Mouse (Mus musculus): ENCODE data around the gene Lsr. TPM values are rescaled to one million over a fixed set of nuclear protein-coding genes. Genes with fewer than 3 reads are reported as not detected.

The Lsr gene
- total and polyA plus RNA-seq, 2 experiments from 2014 or later = 23.9 to 30.3 TPM

DNA sequence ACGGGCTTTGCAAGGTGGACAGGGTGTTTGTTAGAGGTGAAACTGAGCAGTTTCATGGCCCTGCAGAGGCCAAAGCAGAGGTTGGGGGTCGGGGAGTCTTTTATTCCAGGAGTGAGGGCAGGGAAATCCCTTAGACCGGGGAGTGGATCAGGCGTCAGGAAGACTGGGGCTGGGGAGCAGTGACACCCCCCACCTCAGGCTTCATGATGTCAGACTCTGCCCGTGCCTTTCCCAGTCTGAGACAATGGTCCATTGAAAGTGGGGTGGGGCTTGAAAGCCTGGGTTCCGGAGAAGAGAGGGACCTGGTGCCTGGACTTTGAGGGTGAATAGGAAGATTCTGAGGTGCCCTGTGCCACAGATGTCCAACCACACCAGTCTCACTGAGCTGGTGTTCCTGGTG lies 56.6 kb downstream of the Lsr start:
- Histone ChIP-seq H3K27me3 (ENCODE audit: insufficient read depth, low read length) (no peaks in the 10 kb centered on the region), H3K27ac (ENCODE audit: low read depth, low read length) (no peak overlapping the region), H3K9ac (replicated peaks; ENCODE audit: low read length, poor library complexity, severe bottlenecking) (no peak overlapping the region), H3K36me3 (ENCODE audit: insufficient read depth, low read length) (no peaks in the 10 kb centered on the region), H3K4me1 (ENCODE audit: insufficient read depth, low read length) (no peaks in the 10 kb centered on the region), H3K4me2 (ENCODE audit: low read depth, low read length, poor library complexity, severe bottlenecking) (no peak overlapping the region), H3K4me3 (ENCODE audit: low read depth, low read length) (no peak overlapping the region), H3K9me3 (ENCODE audit: low read length) (no peaks in the 10 kb centered on the region)
- no peak for TF ChIP-seq CTCF (IDR thresholded peaks at IDR 0.05)
- WGBS = 17% methylated on average over 6 of the region's 6 CpGs
- DNase-seq (ENCODE audit: low spot score) (no peak), ATAC-seq (ENCODE audit: low FRiP score) (no peak)

DNA sequence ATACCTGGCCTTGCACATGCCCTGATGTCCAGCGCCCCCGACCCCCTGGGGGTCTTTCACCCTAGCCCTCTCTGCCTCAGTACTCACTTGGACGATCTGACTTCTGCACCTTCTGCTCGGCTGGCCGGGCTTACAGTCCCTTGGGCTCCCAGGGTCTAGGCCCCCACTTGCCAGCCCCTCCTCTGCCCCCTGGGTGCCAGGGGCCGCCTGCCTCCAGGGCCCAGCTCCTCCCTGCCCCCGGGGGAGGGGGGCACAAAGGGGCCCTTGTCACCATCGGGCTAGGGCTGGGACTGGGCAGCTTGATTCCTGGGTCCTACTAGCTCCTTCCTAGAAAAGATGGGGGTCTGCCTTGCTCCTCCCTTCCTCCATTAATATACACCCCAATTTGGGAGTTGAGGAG lies 58.5 kb downstream of the Lsr start, which contains the start of gene Mag:
Gene Mag, minus strand, starts transcription at position 142 of the 400 bp plus-strand sequence.
- H3K4me3 ChIP-seq (ENCODE audit: low read depth, low read length) = no peak within 1 kb of the TSS
- H3K36me3 ChIP-seq (ENCODE audit: insufficient read depth, low read length) = no peaks in the 10 kb centered on the region
- DNase-seq (ENCODE audit: low spot score) (no peak), ATAC-seq (ENCODE audit: low FRiP score) (no peak)
- no peaks in the 10 kb centered on the region for H3K4me1 ChIP-seq (ENCODE audit: insufficient read depth, low read length)
- H3K4me2 ChIP-seq (ENCODE audit: low read depth, low read length, poor library complexity, severe bottlenecking) = no peak within 1 kb of the TSS
- TF ChIP-seq CTCF (IDR thresholded peaks at IDR 0.05) = no peak
- H3K9ac ChIP-seq (replicated peaks; ENCODE audit: low read length, poor library complexity, severe bottlenecking) = no peak within 1 kb of the TSS
- WGBS = 76% methylated on average over 8 of the region's 8 CpGs
- no peak within 1 kb of the TSS for H3K27ac ChIP-seq (ENCODE audit: low read depth, low read length)
- H3K27me3 ChIP-seq (ENCODE audit: insufficient read depth, low read length) = no peaks in the 10 kb centered on the region
- no peaks in the 10 kb centered on the region for H3K9me3 ChIP-seq (ENCODE audit: low read length)

DNA sequence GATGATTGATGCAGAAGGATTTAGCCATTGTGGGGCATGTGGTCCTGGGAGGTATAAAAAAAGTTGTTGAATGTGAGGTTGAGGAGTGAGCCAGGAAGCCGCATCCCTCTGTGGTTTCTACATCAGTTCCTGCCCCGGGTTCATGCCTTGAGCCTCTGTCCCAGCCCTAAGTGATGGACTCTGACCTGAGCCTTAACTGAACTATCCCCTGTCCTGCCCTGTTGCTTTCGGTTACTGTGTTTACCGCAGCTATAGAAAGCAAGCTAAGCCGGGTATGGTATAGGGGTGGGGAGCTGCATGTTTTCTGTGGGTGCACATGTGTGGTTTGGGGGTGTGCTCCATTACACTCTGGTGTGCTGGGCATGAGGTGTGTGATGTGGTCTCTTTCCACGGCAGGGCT lies 63.5 kb downstream of the Lsr start:
- no peak for ATAC-seq (ENCODE audit: low FRiP score)
- Histone ChIP-seq H3K4me2 (ENCODE audit: low read depth, low read length, poor library complexity, severe bottlenecking) (no peak overlapping the region), H3K9me3 (ENCODE audit: low read length) (no peaks in the 10 kb centered on the region), H3K36me3 (ENCODE audit: insufficient read depth, low read length) (no peaks in the 10 kb centered on the region), H3K27me3 (ENCODE audit: insufficient read depth, low read length) (no peaks in the 10 kb centered on the region), H3K4me3 (ENCODE audit: low read depth, low read length) (no peak overlapping the region), H3K27ac (ENCODE audit: low read depth, low read length) (no peak overlapping the region), H3K4me1 (ENCODE audit: insufficient read depth, low read length) (no peaks in the 10 kb centered on the region), H3K9ac (replicated peaks; ENCODE audit: low read length, poor library complexity, severe bottlenecking) (no peak overlapping the region)
- no peak for DNase-seq (ENCODE audit: low spot score)
- no peak for TF ChIP-seq CTCF (IDR thresholded peaks at IDR 0.05)
- WGBS = 78% methylated on average over 6 of the region's 6 CpGs

DNA sequence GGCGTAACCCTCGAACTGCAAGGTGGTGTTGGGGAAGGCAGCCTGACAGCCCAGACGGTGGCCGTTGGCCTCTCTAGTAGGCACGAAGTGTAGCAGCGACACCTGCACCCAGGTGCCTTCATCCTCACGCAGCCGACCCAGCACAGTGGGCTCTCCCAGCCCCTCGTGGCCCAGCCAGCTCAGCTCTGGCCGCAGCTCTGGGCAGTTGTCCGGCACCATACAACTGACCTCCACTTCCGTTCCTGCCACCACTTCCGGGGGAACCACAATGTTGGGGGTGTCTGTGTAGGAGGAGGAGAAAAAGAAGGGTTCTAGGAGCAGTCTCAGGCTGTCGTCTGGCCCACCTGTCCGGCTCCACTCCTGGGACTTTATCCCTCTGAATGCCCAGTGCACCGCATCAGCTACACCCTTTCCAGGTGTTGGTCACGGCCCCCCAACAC lies 64.3 kb downstream of the Lsr start:
- ATAC-seq (ENCODE audit: low FRiP score) = 0 out of 2 replicates have a peak, but pooled peaks have one; percentile 34
- DNase-seq (ENCODE audit: low spot score) = no peak

DNA sequence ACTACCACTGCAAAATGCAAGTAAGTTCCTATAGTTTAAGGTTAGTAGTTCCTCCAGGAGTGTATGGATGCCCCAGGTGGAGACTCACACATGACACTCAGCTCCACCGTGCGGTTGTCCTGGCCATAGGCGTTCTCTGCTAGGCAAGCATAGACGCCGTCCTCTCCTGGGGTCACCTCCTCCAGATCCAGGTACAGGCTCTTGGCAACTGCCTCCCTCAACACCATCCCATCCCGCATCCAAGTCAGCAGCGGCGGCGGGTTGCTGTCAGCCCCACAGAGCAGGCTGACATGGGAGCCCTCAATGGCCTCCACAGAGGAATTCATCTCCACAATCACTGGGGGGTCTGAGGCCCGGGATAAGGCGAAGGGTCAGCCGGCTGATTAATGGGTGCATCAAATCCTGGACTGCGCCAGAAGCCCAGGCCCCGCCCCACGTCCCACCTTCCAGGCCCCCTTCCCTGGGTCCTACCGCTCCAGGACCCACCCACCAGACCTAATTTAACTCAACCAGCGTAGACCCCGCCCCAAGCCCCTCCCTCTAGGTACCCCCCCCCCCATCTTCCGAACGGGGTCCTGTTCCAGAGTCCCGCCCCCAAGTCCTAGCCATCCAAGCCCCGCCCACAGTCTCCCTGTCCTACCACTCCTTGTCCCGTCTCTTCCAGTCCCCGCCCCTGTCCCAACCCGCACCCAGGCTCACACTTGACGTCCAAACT lies 64.8 kb downstream of the Lsr start:
- 0 out of 2 replicates have a peak, but pooled peaks have one; percentile 16 for TF ChIP-seq CTCF (IDR thresholded peaks at IDR 0.05)
- DNase-seq (ENCODE audit: low spot score) (peak; percentile 2), ATAC-seq (ENCODE audit: low FRiP score) (peak; percentile 63; the same call in 1 of the 2 replicates)
- peak overlapping the region; percentile 54 for H3K4me2 ChIP-seq (ENCODE audit: low read depth, low read length, poor library complexity, severe bottlenecking)
- H3K4me3 ChIP-seq (ENCODE audit: low read depth, low read length) = peak overlapping the region; percentile 29
- no peaks in the 10 kb centered on the region for H3K27me3 ChIP-seq (ENCODE audit: insufficient read depth, low read length)
- no peaks in the 10 kb centered on the region for H3K9me3 ChIP-seq (ENCODE audit: low read length)
- H3K9ac ChIP-seq (replicated peaks; ENCODE audit: low read length, poor library complexity, severe bottlenecking) = 0 out of 2 replicates have a peak overlapping the region, but pooled peaks have one; percentile 29
- H3K4me1 ChIP-seq (ENCODE audit: insufficient read depth, low read length) = no peaks in the 10 kb centered on the region
- H3K27ac ChIP-seq (ENCODE audit: low read depth, low read length) = no peak overlapping the region
- 3% methylated on average over 24 of the region's 26 CpGs for WGBS
- H3K36me3 ChIP-seq (ENCODE audit: insufficient read depth, low read length) = no peaks in the 10 kb centered on the region

More for the DNA sequence above, 64.3 kb downstream of the Lsr start:
- Histone ChIP-seq H3K27me3 (ENCODE audit: insufficient read depth, low read length) (no peaks in the 10 kb centered on the region), H3K36me3 (ENCODE audit: insufficient read depth, low read length) (no peaks in the 10 kb centered on the region), H3K27ac (ENCODE audit: low read depth, low read length) (no peak overlapping the region), H3K4me1 (ENCODE audit: insufficient read depth, low read length) (no peaks in the 10 kb centered on the region), H3K9me3 (ENCODE audit: low read length) (no peaks in the 10 kb centered on the region), H3K9ac (replicated peaks; ENCODE audit: low read length, poor library complexity, severe bottlenecking) (no peak overlapping the region), H3K4me3 (ENCODE audit: low read depth, low read length) (peak overlapping the region; percentile 29), H3K4me2 (ENCODE audit: low read depth, low read length, poor library complexity, severe bottlenecking) (peak overlapping the region; percentile 54)
- 29% methylated on average over 16 of the region's 17 CpGs for WGBS
- no peak for TF ChIP-seq CTCF (IDR thresholded peaks at IDR 0.05)

Other genes with a start within 250 kb of the Lsr start
- 166 and 167 TPM in 2 replicates for gene Tmem147, start 243.9 kb downstream of the Lsr start, total RNA-seq (2014; rRNA removed)
- 290 and 318 TPM in 2 replicates for gene Tmem147, start 243.9 kb downstream of the Lsr start, polyA plus RNA-seq (2015; fragmentation: Nextera tagmentation; extraction: Ambion mirVana)
- gene Gapdhs, start 229.8 kb downstream of the Lsr start, total RNA-seq (2014; rRNA removed) = not detected in 2 replicates
- 0.79 and 0.80 TPM in 2 replicates for gene Gapdhs, start 229.8 kb downstream of the Lsr start, polyA plus RNA-seq (2015; fragmentation: Nextera tagmentation; extraction: Ambion mirVana)
- 2.4 and 4.0 TPM in 2 replicates for gene Sbsn, start 222.0 kb downstream of the Lsr start, total RNA-seq (2014; rRNA removed)
- 1.8 and 4.1 TPM in 2 replicates for gene Sbsn, start 222.0 kb downstream of the Lsr start, polyA plus RNA-seq (2015; fragmentation: Nextera tagmentation; extraction: Ambion mirVana)
- 0.71 and 7.9 TPM in 2 replicates for gene Dmkn, start 209.7 kb downstream of the Lsr start, total RNA-seq (2014; rRNA removed)
- gene Dmkn, start 209.7 kb downstream of the Lsr start, polyA plus RNA-seq (2015; fragmentation: Nextera tagmentation; extraction: Ambion mirVana) = 4.5 and 4.9 TPM in 2 replicates
- 4.8 and 19.2 TPM in 2 replicates for gene Krtdap, start 185.6 kb downstream of the Lsr start, total RNA-seq (2014; rRNA removed)
- gene Krtdap, start 185.6 kb downstream of the Lsr start, polyA plus RNA-seq (2015; fragmentation: Nextera tagmentation; extraction: Ambion mirVana) = 1.2 and 1.6 TPM in 2 replicates
- not detected in 2 replicates for gene Ffar2, start 149.7 kb downstream of the Lsr start, total RNA-seq (2014; rRNA removed)
- 0.07 and 0.25 TPM in 2 replicates for gene Ffar2, start 149.7 kb downstream of the Lsr start, polyA plus RNA-seq (2015; fragmentation: Nextera tagmentation; extraction: Ambion mirVana)
- not detected in 2 replicates for gene Ffar3, start 117.3 kb downstream of the Lsr start, total RNA-seq (2014; rRNA removed)
- not detected in 2 replicates for gene Ffar3, start 117.3 kb downstream of the Lsr start, polyA plus RNA-seq (2015; fragmentation: Nextera tagmentation; extraction: Ambion mirVana)
- not detected in 2 replicates for gene Ffar1, start 111.9 kb downstream of the Lsr start, total RNA-seq (2014; rRNA removed)
- gene Ffar1, start 111.9 kb downstream of the Lsr start, polyA plus RNA-seq (2015; fragmentation: Nextera tagmentation; extraction: Ambion mirVana) = not detected in 2 replicates
- 0.24 and 0.71 TPM in 2 replicates for gene Cd22, start 93.1 kb downstream of the Lsr start, total RNA-seq (2014; rRNA removed)
- 0.06 and 0.16 TPM in 2 replicates for gene Cd22, start 93.1 kb downstream of the Lsr start, polyA plus RNA-seq (2015; fragmentation: Nextera tagmentation; extraction: Ambion mirVana)
- 5.3 and 14.9 TPM in 2 replicates for gene Mag, start 58.6 kb downstream of the Lsr start, total RNA-seq (2014; rRNA removed)
- 5.7 and 6.9 TPM in 2 replicates for gene Mag, start 58.6 kb downstream of the Lsr start, polyA plus RNA-seq (2015; fragmentation: Nextera tagmentation; extraction: Ambion mirVana)
- not detected in 2 replicates for gene Hamp2, start 48.8 kb downstream of the Lsr start, total RNA-seq (2014; rRNA removed)
- not detected in 2 replicates for gene Hamp2, start 48.8 kb downstream of the Lsr start, polyA plus RNA-seq (2015; fragmentation: Nextera tagmentation; extraction: Ambion mirVana)
- gene Hamp, start 29.4 kb downstream of the Lsr start, total RNA-seq (2014; rRNA removed) = not detected in 2 replicates
- gene Hamp, start 29.4 kb downstream of the Lsr start, polyA plus RNA-seq (2015; fragmentation: Nextera tagmentation; extraction: Ambion mirVana) = not detected in 2 replicates
- gene Usf2, start 16.7 kb downstream of the Lsr start, total RNA-seq (2014; rRNA removed) = 95.3 and 102 TPM in 2 replicates
- 27.0 and 28.4 TPM in 2 replicates for gene Usf2, start 16.7 kb downstream of the Lsr start, polyA plus RNA-seq (2015; fragmentation: Nextera tagmentation; extraction: Ambion mirVana)
- 0.88 TPM in 1 of 2 replicates, not detected in the other for gene Fam187b, start 326 bp upstream of the Lsr start, total RNA-seq (2014; rRNA removed)
- gene Fam187b, start 326 bp upstream of the Lsr start, polyA plus RNA-seq (2015; fragmentation: Nextera tagmentation; extraction: Ambion mirVana) = 0.85 and 0.91 TPM in 2 replicates
- 23.1 and 48.0 TPM in 2 replicates for gene Fxyd5, start 69.0 kb upstream of the Lsr start, total RNA-seq (2014; rRNA removed)
- gene Fxyd5, start 69.0 kb upstream of the Lsr start, polyA plus RNA-seq (2015; fragmentation: Nextera tagmentation; extraction: Ambion mirVana) = 31.9 and 32.9 TPM in 2 replicates
- gene Fxyd7, start 78.0 kb upstream of the Lsr start, total RNA-seq (2014; rRNA removed) = 189 and 285 TPM in 2 replicates
- 455 and 516 TPM in 2 replicates for gene Fxyd7, start 78.0 kb upstream of the Lsr start, polyA plus RNA-seq (2015; fragmentation: Nextera tagmentation; extraction: Ambion mirVana)
- gene Fxyd1, start 83.7 kb upstream of the Lsr start, total RNA-seq (2014; rRNA removed) = 7.0 and 7.4 TPM in 2 replicates
- 20.4 and 22.2 TPM in 2 replicates for gene Fxyd1, start 83.7 kb upstream of the Lsr start, polyA plus RNA-seq (2015; fragmentation: Nextera tagmentation; extraction: Ambion mirVana)
- 1.2 and 1.3 TPM in 2 replicates for gene Lgi4, start 85.9 kb upstream of the Lsr start, total RNA-seq (2014; rRNA removed)
- gene Lgi4, start 85.9 kb upstream of the Lsr start, polyA plus RNA-seq (2015; fragmentation: Nextera tagmentation; extraction: Ambion mirVana) = 0.56 and 0.81 TPM in 2 replicates
- 3.7 TPM in 1 of 2 replicates, not detected in the other for gene Fxyd3, start 103.2 kb upstream of the Lsr start, total RNA-seq (2014; rRNA removed)
- 0.47 TPM in 1 of 2 replicates, not detected in the other for gene Fxyd3, start 103.2 kb upstream of the Lsr start, polyA plus RNA-seq (2015; fragmentation: Nextera tagmentation; extraction: Ambion mirVana)
- 0.49 and 2.6 TPM in 2 replicates for gene Hpn, start 141.8 kb upstream of the Lsr start, total RNA-seq (2014; rRNA removed)
- gene Hpn, start 141.8 kb upstream of the Lsr start, polyA plus RNA-seq (2015; fragmentation: Nextera tagmentation; extraction: Ambion mirVana) = 0.62 TPM in 1 of 2 replicates, not detected in the other
- gene Scn1b, start 153.5 kb upstream of the Lsr start, total RNA-seq (2014; rRNA removed) = 45.0 and 57.5 TPM in 2 replicates
- gene Scn1b, start 153.5 kb upstream of the Lsr start, polyA plus RNA-seq (2015; fragmentation: Nextera tagmentation; extraction: Ambion mirVana) = 32.3 and 35.8 TPM in 2 replicates
- 253 and 270 TPM in 2 replicates for gene Gramd1a, start 182.4 kb upstream of the Lsr start, total RNA-seq (2014; rRNA removed)
- 160 and 177 TPM in 2 replicates for gene Gramd1a, start 182.4 kb upstream of the Lsr start, polyA plus RNA-seq (2015; fragmentation: Nextera tagmentation; extraction: Ambion mirVana)